Mouse (Mus musculus): ENCODE data around the gene Kcna7. TPM values are rescaled to one million over a fixed set of nuclear protein-coding genes. Genes with fewer than 3 reads are reported as not detected.
"Not testable (repeated sequence)": the region's sequence is repeated elsewhere in the genome, so short reads cannot be mapped to it uniquely, and the experiment has no call there.

Gene Kcna7
- polyA plus RNA-seq, 1 experiment from 2014 or later = not detected

DNA sequence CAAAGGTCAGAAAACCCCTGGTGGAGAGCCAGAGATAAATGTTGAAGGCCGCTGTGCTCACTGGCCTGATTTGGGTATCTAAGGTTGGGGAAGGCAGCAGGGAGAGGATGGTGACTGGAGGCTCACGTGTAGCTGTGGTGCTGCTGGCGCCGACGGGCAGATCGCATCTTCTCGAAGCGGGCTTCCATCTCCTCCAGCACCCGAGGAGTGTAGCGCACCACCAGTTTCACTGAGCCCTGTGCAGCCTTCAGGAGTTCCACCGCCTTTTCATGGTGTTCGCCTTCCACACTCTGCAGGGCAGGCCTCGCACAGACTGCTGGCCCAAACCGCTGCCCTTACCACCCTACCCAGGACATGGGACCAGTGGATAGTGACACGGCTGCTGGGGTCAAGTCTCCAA, 37.3 kb upstream of the Kcna7 start:
- Histone ChIP-seq H3K27me3 (peaks cover 58% of the 10 kb centered on the region), H3K36me3 (peaks cover 10% of the 10 kb centered on the region), H3K4me3 (replicated peaks) (no peak overlapping the region), H3K9ac (no peak overlapping the region), H3K4me2 (peak overlapping the region; percentile 99), H3K27ac (no peak overlapping the region), H3K4me1 (peaks cover 40% of the 10 kb centered on the region), H3K9me3 (replicated peaks) (no peaks in the 10 kb centered on the region)
- 80% methylated on average over 15 of the region's 15 CpGs for WGBS
- ATAC-seq (replicated peaks; ENCODE audit: low FRiP score) = no peak

GRCm38 (mm10) chr7:45369022-45369745, 36.3 kb upstream of the Kcna7 start:
- WGBS = 74% methylated on average over 16 of the region's 16 CpGs
- H3K27me3 ChIP-seq = peaks cover 48% of the 10 kb centered on the region
- H3K36me3 ChIP-seq = peaks cover 20% of the 10 kb centered on the region
- no peak overlapping the region for H3K27ac ChIP-seq
- H3K9me3 ChIP-seq (replicated peaks) = no peaks in the 10 kb centered on the region
- H3K4me3 ChIP-seq (replicated peaks) = no peak overlapping the region
- peaks cover 40% of the 10 kb centered on the region for H3K4me1 ChIP-seq
- no peak for ATAC-seq (replicated peaks; ENCODE audit: low FRiP score)
- no peak overlapping the region for H3K4me2 ChIP-seq
- H3K9ac ChIP-seq = no peak overlapping the region

DNA sequence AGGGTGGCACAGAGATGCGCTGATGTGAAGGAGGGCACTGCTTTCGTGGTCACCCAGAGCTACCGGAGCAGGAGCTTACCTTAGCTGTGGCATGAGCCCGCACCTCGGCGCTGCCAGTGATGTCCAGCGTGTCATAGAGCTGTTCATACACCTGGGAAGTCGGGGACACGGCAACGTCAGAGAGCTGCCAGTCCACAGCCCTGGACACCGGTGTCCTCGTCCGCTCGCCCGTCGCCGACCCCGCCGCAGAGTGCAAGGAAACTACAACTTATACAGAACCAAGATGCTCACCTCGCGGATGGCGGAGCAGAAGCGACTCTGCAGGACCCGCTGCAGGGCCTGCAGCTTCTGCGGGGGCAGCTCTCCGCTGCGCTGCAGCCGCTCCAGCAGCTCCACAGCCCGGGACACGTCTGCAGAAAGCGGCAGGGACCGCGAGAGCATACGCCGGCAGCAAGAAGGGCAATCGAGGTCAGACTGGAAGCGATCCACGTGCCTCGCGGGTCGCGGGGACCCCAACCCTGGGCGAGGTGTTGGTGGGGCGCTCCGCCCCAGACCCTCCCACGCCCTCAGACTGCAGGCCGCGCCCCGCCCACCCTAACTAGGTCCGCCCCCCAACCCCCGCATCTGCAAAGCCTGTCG, 35.5 kb upstream of the Kcna7 start:
- Histone ChIP-seq H3K27ac (no peak overlapping the region), H3K9me3 (replicated peaks) (no peaks in the 10 kb centered on the region), H3K4me2 (peak overlapping the region; percentile 97), H3K4me3 (replicated peaks) (peak overlapping the region; percentile 56), H3K27me3 (peaks cover 41% of the 10 kb centered on the region), H3K36me3 (peaks cover 26% of the 10 kb centered on the region), H3K4me1 (peaks cover 40% of the 10 kb centered on the region), H3K9ac (peak overlapping the region; percentile 44)
- peak; percentile 1; the same call in 1 of the 2 replicates for ATAC-seq (replicated peaks; ENCODE audit: low FRiP score)
- WGBS = 5% methylated on average over 52 of the region's 52 CpGs

DNA sequence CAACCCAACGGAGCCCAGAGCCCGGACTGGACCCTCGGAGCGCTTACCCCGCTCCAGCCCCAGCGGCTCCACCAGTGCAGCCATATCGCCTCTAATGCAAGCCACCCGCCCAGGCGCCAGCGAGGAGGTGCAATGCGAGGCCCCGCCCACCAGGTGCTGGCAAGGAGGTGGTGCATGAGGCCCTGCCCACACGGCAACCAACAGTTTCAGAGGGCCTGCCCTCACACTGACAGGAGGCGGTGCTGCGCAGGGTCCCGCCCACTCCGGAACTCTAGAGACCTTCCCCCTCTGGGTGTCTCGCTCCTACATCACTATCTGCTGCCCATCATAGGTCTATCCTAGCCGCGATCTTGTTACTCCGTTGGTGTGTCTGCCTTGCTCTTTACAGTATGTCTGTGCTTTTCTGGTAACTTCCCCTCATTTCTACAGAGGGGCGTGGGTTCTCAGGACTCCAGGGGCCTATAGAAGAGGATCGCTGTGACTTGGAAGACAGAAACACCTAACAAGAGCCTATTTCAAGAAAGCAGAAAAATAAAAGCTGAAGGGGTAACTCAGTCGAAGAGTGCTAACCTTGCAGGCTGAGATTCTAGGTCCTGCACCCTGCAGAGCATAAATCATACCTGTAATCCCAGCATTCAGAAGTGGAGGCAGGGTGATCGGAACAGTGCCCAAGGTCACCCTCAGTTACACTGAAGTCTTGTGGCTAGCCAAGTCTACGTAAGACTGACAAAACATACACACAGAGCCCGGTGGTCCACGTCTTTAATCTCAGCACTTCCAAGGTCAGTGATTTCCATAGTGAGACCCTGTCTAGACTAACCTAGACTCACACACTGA, 34.8 kb upstream of the Kcna7 start, which contains the start of gene Lin7b:
Gene Lin7b (minus strand): TSS at position 109 of the 837 bp plus-strand sequence.
- Histone ChIP-seq H3K4me3 (replicated peaks) (peak within 1 kb of the TSS; percentile 56), H3K9me3 (replicated peaks) (no peaks in the 10 kb centered on the region), H3K4me1 (peaks cover 38% of the 10 kb centered on the region), H3K27ac (no peak within 1 kb of the TSS), H3K4me2 (peak within 1 kb of the TSS; percentile 97), H3K9ac (peak within 1 kb of the TSS; percentile 44), H3K36me3 (peaks cover 33% of the 10 kb centered on the region), H3K27me3 (peaks cover 34% of the 10 kb centered on the region)
- ATAC-seq (replicated peaks; ENCODE audit: low FRiP score) = peak; percentile 79
- 9% methylated on average over 28 of the region's 28 CpGs for WGBS

- no peak overlapping the region for H3K9ac ChIP-seq
- H3K9me3 ChIP-seq (replicated peaks) = no peaks in the 10 kb centered on the region
- 78% methylated on average over 5 of the region's 5 CpGs for WGBS
- H3K4me3 ChIP-seq (replicated peaks) = no peak overlapping the region
- peaks cover 27% of the 10 kb centered on the region for H3K4me1 ChIP-seq
- peaks cover 25% of the 10 kb centered on the region for H3K27me3 ChIP-seq
- H3K36me3 ChIP-seq = peaks cover 50% of the 10 kb centered on the region
- ATAC-seq (replicated peaks; ENCODE audit: low FRiP score) = no peak
- no peak overlapping the region for H3K27ac ChIP-seq
- no peak overlapping the region for H3K4me2 ChIP-seq
These were observed 33.1 kb upstream of the Kcna7 start for GRCm38 (mm10) chr7:45372371-45372770.

- WGBS = 90% methylated on average over 8 of the region's 8 CpGs
- no peaks in the 10 kb centered on the region for H3K9me3 ChIP-seq (replicated peaks)
- peaks cover 16% of the 10 kb centered on the region for H3K4me1 ChIP-seq
- no peak overlapping the region for H3K4me2 ChIP-seq
- H3K27me3 ChIP-seq = peaks cover 6% of the 10 kb centered on the region
- H3K36me3 ChIP-seq = peaks cover 72% of the 10 kb centered on the region
- H3K9ac ChIP-seq = no peak overlapping the region
- no peak overlapping the region for H3K4me3 ChIP-seq (replicated peaks)
- no peak overlapping the region for H3K27ac ChIP-seq
- ATAC-seq (replicated peaks; ENCODE audit: low FRiP score) = no peak
These were observed 30.8 kb upstream of the Kcna7 start for GRCm38 (mm10) chr7:45374620-45375019.

DNA sequence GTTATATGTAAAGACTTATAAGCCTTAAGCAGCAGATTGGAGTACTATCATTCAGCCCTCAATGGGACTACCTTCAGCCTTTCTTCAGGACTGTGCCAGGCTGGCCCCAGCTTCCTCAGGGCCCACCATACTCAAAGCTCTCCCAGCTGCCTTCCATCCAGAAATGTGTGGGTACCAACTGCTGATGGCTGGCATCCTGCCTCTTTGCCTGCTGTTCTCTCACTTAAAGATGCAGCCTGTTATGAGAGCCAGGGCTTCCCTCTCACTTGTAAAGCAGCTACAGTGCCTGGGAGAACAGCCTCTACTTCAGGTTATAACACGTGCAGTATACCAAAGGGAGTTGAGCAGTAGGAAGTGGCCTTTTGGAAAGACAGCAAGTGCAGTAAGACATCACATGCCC, 29.4 kb upstream of the Kcna7 start:
- H3K27ac ChIP-seq = no peak overlapping the region
- H3K9ac ChIP-seq = no peak overlapping the region
- no peaks in the 10 kb centered on the region for H3K27me3 ChIP-seq
- H3K4me1 ChIP-seq = peaks cover 7% of the 10 kb centered on the region; the same call in 1 of the 2 replicates
- no peak for ATAC-seq (replicated peaks; ENCODE audit: low FRiP score)
- H3K36me3 ChIP-seq = peaks cover 87% of the 10 kb centered on the region
- WGBS = 88% methylated on average over 1 of the region's 1 CpGs
- H3K4me3 ChIP-seq (replicated peaks) = no peak overlapping the region
- no peak overlapping the region for H3K4me2 ChIP-seq
- no peaks in the 10 kb centered on the region for H3K9me3 ChIP-seq (replicated peaks)

GRCm38 (mm10) chr7:45386077-45386476, 19.4 kb upstream of the Kcna7 start:
- WGBS = 87% methylated on average over 3 of the region's 3 CpGs
- no peak overlapping the region for H3K4me3 ChIP-seq (replicated peaks)

DNA sequence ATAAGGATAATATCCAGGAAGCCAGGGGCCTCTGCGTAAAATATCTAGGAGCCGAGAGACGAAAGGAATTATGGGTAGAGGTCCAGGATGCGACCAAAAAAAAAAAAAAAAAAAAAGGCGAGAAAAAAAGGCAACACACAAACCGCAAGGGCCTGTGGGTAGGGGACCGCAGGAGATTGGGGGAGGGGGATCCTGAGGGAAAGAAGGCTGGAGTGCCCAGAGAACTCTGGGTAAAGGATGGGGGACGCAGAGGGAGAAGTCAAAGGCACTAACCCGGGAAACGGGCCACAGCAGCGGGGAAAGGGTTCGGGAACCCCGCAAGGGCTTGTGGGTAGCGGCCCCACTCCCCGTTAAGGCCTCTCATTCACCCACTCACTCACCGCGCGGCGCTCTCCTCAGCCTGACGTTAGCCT, 10.3 kb upstream of the Kcna7 start:
- WGBS = under 1% methylated on average over 19 of the region's 20 CpGs
- Histone ChIP-seq H3K4me3 (replicated peaks) (peak overlapping the region; percentile 84), H3K27me3 (no peaks in the 10 kb centered on the region), H3K36me3 (peaks cover 43% of the 10 kb centered on the region), H3K27ac (peak overlapping the region; percentile 99), H3K9me3 (replicated peaks) (no peaks in the 10 kb centered on the region), H3K4me1 (peaks cover 23% of the 10 kb centered on the region), H3K9ac (peak overlapping the region; percentile 87), H3K4me2 (peak overlapping the region; percentile 90)
- peak; percentile 84 for ATAC-seq (replicated peaks; ENCODE audit: low FRiP score)

More at GRCm38 (mm10) chr7:45386077-45386476, 19.4 kb upstream of the Kcna7 start:
- H3K4me2 ChIP-seq = no peak overlapping the region
- H3K9ac ChIP-seq = no peak overlapping the region
- H3K36me3 ChIP-seq = peaks cover 100% of the 10 kb centered on the region
- H3K27ac ChIP-seq = no peak overlapping the region
- H3K27me3 ChIP-seq = no peaks in the 10 kb centered on the region
- H3K4me1 ChIP-seq = peaks cover 4% of the 10 kb centered on the region; the same call in 1 of the 2 replicates
- ATAC-seq (replicated peaks; ENCODE audit: low FRiP score) = no peak
- H3K9me3 ChIP-seq (replicated peaks) = no peaks in the 10 kb centered on the region

- Histone ChIP-seq H3K36me3 (peaks cover 37% of the 10 kb centered on the region), H3K27ac (peak within 1 kb of the TSS; percentile 99), H3K4me3 (replicated peaks) (peak within 1 kb of the TSS; percentile 84), H3K9me3 (replicated peaks) (no peaks in the 10 kb centered on the region), H3K9ac (peak within 1 kb of the TSS; percentile 87), H3K27me3 (no peaks in the 10 kb centered on the region), H3K4me2 (peak within 1 kb of the TSS; percentile 90), H3K4me1 (peaks cover 23% of the 10 kb centered on the region)
- ATAC-seq (replicated peaks; ENCODE audit: low FRiP score) = peak; percentile 98
- under 1% methylated on average over 60 of the region's 60 CpGs for WGBS
These were observed 9.7 kb upstream of the Kcna7 start, which contains the start of gene Snrnp70 for GRCm38 (mm10) chr7:45395578-45396336. Gene Snrnp70, minus strand, starts transcription at chr7:45395742.

GRCm38 (mm10) chr7:45396337-45396775, 9.1 kb upstream of the Kcna7 start:
- Histone ChIP-seq H3K36me3 (peaks cover 31% of the 10 kb centered on the region), H3K4me1 (peaks cover 23% of the 10 kb centered on the region), H3K27ac (peak overlapping the region; percentile 99), H3K9ac (peak overlapping the region; percentile 50; the same call in 1 of the 2 replicates), H3K4me2 (peak overlapping the region; percentile 73), H3K4me3 (replicated peaks) (peak overlapping the region; percentile 84)
- H3K9me3 ChIP-seq (replicated peaks); H3K27me3 ChIP-seq: not testable (repeated sequence)
- WGBS = 4% methylated on average over 3 of the region's 3 CpGs
- ATAC-seq (replicated peaks; ENCODE audit: low FRiP score) = 0 out of 2 replicates have a peak, but pooled peaks have one; percentile 20
